Mouse (Mus musculus): ENCODE measurements around the gene Gm39115. TPM values are rescaled to one million over a fixed set of nuclear protein-coding genes. Genes with fewer than 3 reads are reported as not detected.
"Not testable (repeated sequence)": the region's sequence is repeated elsewhere in the genome, so short reads cannot be mapped to it uniquely, and the experiment has no call there.

The Gm39115 gene
- polyA plus RNA-seq, 1 experiment = not detected

DNA sequence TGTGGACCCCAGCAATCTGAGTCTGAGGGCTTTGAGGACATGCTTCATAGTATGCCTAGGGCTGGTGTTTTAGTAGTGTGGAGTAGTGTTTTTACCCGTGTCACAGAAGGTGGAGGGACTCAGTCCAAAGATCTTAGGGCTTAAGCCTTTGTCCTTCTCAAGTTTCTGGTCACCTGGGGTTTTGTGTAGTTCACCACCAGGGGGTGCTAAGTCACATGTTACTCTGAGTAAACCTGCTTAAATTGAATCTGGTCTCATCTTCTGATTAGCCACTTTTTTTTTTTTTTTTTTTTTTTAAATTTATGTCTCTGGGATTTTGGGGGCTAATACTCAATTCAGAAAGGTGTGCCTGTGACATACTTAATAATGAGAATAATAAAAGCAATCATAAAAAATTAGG, 10.2 kb upstream of the Gm39115 start:
- H3K4me1 ChIP-seq (ENCODE audit: control insufficient read depth, insufficient read depth, low read length) = no peaks in the 10 kb centered on the region
- TF ChIP-seq CTCF (IDR thresholded peaks at IDR 0.05; ENCODE audit: borderline replicate concordance, insufficient read depth, low read length) (no peak), POLR2A (IDR thresholded peaks at IDR 0.05; ENCODE audit: low read depth, low read length) (no peak)
- no peak overlapping the region for H3K4me3 ChIP-seq (ENCODE audit: insufficient read depth, low read length)
- H3K27ac ChIP-seq (ENCODE audit: insufficient read depth, low read length) = no peak overlapping the region

DNA sequence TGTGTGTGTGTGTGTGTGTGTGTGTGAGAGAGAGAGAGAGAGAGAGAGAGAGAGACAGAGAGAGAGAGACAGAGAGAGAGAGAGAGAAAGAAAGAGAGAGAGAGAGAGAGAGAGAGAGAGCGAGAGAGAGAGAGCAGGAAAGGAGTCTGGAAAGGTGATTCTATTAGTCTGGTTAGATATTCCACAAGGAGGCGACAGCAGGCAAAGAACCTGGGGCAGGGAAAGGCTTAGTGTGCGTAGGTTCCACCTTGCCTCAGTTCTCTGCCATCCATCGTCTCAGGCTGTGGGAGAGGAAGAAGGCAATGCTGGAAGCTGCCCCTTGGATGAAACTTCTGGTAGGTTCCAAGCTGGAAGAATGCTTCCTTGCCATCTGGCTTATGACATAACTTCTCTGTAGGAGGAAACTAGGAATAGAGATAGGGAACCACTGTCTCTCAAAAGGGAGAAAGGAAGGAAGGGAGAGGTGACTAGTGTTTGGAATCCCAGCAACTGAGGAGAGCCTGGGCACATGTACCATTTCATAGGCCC, 9.6 kb upstream of the Gm39115 start:
- Histone ChIP-seq H3K27ac (ENCODE audit: insufficient read depth, low read length) (no peak overlapping the region), H3K4me3 (ENCODE audit: insufficient read depth, low read length) (no peak overlapping the region), H3K4me1 (ENCODE audit: control insufficient read depth, insufficient read depth, low read length) (no peaks in the 10 kb centered on the region)
- TF ChIP-seq CTCF (IDR thresholded peaks at IDR 0.05; ENCODE audit: borderline replicate concordance, insufficient read depth, low read length) = no peak
- TF ChIP-seq POLR2A (IDR thresholded peaks at IDR 0.05; ENCODE audit: low read depth, low read length) = no peak

DNA sequence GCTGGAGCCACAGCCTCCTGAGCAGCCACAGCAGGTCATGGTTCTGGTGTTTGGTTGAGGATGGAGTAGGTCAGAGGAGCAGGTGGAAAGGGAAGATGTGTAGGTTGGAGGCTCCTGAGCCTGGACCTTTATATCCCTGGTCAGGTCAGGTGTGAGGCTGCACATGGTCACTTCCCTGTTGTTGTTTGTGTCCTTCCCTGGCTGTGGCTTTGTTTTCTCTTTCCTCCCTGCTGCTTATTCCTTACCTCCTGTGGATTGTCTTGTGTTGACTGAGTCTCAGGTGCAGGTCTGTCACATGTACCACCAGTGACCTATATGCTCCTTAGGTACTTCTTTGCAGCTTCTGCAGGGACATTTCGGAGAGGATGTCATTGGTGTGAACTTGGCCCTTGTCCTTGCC, 8.7 kb upstream of the Gm39115 start, which contains the start of gene Gm45337:
TSS of gene Gm45337 (minus strand) at position 101 of the 400 bp plus-strand sequence.
- H3K4me1 ChIP-seq (ENCODE audit: control insufficient read depth, insufficient read depth, low read length) = no peaks in the 10 kb centered on the region
- no peak for TF ChIP-seq POLR2A (IDR thresholded peaks at IDR 0.05; ENCODE audit: low read depth, low read length)
- TF ChIP-seq CTCF (IDR thresholded peaks at IDR 0.05; ENCODE audit: borderline replicate concordance, insufficient read depth, low read length) = no peak
- H3K27ac ChIP-seq (ENCODE audit: insufficient read depth, low read length) = no peak within 1 kb of the TSS
- no peak within 1 kb of the TSS for H3K4me3 ChIP-seq (ENCODE audit: insufficient read depth, low read length)

DNA sequence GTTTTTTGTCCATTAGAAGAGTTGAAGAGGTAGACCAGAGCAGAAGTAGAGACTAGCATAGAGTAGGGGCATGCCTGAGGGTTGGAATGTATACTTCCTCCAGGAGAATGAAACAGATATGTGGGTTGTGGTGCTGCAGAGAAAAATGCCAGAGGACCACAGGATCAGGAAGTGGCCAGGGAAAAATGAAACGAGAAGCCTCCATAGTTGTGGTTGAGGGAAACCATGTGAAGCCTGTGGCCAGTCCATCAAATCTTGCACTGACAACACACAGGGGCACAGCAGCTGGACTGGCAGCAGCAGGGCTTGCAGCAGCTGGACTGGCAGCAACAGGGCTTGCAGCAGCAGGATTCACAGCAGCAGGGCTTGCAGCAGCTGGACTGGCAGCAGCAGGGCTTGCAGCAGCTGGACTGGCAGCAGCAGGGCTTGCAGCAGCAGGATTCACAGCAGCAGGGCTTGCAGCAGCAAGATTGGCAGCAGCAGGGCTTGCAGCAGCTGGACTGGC, 7.7 kb upstream of the Gm39115 start:
- not testable (repeated sequence) for H3K27ac ChIP-seq (ENCODE audit: insufficient read depth, low read length); H3K4me3 ChIP-seq (ENCODE audit: insufficient read depth, low read length); H3K4me1 ChIP-seq (ENCODE audit: control insufficient read depth, insufficient read depth, low read length)

DNA sequence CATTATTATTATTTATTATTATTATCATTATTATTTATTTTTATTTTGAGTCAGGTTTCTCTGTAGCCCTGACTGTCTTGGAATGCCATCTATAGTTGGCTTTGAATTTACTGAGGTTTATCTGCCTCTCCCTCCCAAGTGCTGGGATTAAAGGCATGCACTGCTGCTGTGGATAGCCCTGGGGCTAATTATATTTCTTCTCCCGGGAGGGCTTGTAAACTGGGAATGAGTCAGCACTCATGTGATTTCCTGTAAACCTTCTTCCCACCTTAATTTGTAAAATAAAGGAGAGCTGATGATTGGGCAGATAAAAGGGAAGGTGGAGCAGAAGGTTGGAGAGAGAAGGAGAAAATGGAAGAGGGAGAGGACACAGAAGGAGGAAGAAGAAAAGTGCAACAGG, 4.9 kb upstream of the Gm39115 start:
- H3K4me1 ChIP-seq (ENCODE audit: control insufficient read depth, insufficient read depth, low read length) = no peaks in the 10 kb centered on the region
- no peak for TF ChIP-seq POLR2A (IDR thresholded peaks at IDR 0.05; ENCODE audit: low read depth, low read length)
- TF ChIP-seq CTCF (IDR thresholded peaks at IDR 0.05; ENCODE audit: borderline replicate concordance, insufficient read depth, low read length) = no peak
- H3K27ac ChIP-seq (ENCODE audit: insufficient read depth, low read length) = no peak overlapping the region
- H3K4me3 ChIP-seq (ENCODE audit: insufficient read depth, low read length) = no peak overlapping the region

DNA sequence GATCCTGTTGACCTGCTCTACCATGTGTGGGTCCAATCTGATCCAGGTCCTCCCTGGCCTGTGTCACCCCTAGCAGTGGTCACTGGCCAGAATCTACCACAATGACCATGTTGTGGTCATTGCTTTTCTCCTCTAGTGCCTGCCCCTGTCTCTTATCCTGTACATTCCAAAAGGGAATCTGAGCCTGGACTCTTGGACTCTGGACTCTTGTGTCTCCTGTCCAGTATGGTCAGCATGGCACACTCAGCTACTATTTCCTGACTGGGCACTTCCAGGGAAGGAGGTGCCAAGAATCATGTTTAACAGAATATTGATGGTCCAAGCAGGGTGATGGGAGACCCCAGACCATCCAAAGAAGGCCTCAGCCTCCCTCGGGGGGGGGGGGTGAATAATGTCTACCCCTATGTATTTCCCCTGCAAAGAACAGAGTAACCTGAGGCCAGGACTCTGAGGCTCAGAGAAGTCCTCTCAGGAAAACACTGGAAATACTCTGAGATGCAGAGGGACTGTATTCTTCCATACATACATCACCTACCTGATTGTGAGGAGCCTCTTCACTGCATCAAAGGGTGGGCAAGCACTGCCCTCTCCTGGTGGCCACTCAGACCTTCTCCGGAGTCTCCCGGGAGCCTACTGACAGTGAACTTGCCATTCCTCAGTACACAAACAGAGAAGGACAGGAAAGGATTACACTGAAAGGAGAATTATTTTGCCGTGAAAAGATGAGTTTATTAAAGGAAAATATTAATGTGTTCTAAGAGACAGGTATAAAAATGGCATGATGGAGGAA, 1.4 kb downstream of the Gm39115 start:
- no peak overlapping the region for H3K27ac ChIP-seq (ENCODE audit: insufficient read depth, low read length)
- TF ChIP-seq CTCF (IDR thresholded peaks at IDR 0.05; ENCODE audit: borderline replicate concordance, insufficient read depth, low read length) (peak; percentile 37; the same call in 1 of the 2 replicates), POLR2A (IDR thresholded peaks at IDR 0.05; ENCODE audit: low read depth, low read length) (no peak)
- no peaks in the 10 kb centered on the region for H3K4me1 ChIP-seq (ENCODE audit: control insufficient read depth, insufficient read depth, low read length)
- H3K4me3 ChIP-seq (ENCODE audit: insufficient read depth, low read length) = no peak overlapping the region

DNA sequence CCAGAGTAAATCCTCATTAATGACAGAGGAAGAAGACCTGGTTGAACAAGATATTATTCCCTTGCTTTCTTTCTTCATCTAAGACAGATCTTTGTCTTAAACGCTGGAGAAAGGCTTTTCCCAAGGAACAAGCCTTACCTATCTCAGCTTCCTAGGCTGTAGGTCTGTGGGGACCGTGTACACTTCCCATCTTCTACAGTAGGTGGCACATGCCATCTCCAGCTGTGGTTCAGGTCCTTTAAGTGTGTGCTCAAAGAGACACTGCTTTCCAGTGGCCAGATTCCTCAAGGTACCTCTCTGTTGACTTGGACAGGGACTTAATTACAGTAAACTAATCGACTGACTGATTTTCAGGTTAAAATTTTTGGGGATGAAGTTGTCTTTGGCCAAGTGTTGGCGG, 7.0 kb downstream of the Gm39115 start:
- no peak overlapping the region for H3K27ac ChIP-seq (ENCODE audit: insufficient read depth, low read length)
- no peak overlapping the region for H3K4me3 ChIP-seq (ENCODE audit: insufficient read depth, low read length)
- no peaks in the 10 kb centered on the region for H3K4me1 ChIP-seq (ENCODE audit: control insufficient read depth, insufficient read depth, low read length)
- TF ChIP-seq POLR2A (IDR thresholded peaks at IDR 0.05; ENCODE audit: low read depth, low read length) (no peak), CTCF (IDR thresholded peaks at IDR 0.05; ENCODE audit: borderline replicate concordance, insufficient read depth, low read length) (no peak)

DNA sequence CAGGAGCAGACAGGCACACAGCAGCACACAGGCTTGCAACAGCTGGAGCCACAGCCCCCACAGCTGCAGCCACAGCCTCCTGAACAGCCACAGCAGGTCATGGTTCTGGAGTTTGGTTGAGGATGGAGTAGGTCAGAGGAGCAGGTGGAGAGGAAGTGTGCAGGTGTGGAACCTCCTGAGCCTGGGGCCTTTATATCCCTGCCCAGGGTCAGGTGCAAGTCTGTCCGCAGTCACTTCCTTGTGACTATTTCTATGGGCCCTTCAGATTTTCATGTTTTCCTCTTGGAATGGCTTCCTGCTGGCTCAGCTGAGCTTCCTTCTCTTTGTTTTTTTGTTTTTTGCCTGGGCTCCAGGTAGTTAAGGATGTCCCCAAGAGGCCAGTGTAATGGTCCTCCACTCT, 15.2 kb downstream of the Gm39115 start, which contains the start of gene Gm45618:
TSS of gene Gm45618 (minus strand) at position 101 of the 400 bp plus-strand sequence.
- not testable (repeated sequence) for H3K27ac ChIP-seq (ENCODE audit: insufficient read depth, low read length)

DNA sequence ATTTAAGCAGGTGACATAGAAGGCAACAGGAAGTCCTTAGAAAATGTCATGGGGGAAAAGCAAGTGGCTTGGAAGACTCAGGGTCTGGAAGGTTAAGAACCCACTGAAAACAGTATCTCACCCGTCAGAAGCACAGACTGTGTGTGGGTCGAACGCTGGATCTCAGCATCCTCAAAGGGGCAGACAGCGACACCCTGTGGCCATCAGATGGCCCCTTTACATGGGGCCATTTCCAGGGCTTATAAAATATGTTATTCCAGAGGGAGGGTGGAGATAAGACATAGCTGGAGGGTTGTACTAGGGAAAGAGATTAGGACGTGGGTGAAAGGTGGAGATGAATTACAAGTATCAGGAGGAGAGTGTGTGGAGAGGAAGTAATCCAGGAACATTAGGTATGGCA, 16.2 kb downstream of the Gm39115 start:
- Histone ChIP-seq H3K27ac (ENCODE audit: insufficient read depth, low read length) (no peak overlapping the region), H3K4me1 (ENCODE audit: control insufficient read depth, insufficient read depth, low read length) (no peaks in the 10 kb centered on the region), H3K4me3 (ENCODE audit: insufficient read depth, low read length) (no peak overlapping the region)
- TF ChIP-seq CTCF (IDR thresholded peaks at IDR 0.05; ENCODE audit: borderline replicate concordance, insufficient read depth, low read length) (peak; percentile 34; the same call in 1 of the 2 replicates), POLR2A (IDR thresholded peaks at IDR 0.05; ENCODE audit: low read depth, low read length) (no peak)

More for the DNA sequence above, 15.2 kb downstream of the Gm39115 start, which contains the start of gene Gm45618:
- H3K4me1 ChIP-seq (ENCODE audit: control insufficient read depth, insufficient read depth, low read length); H3K4me3 ChIP-seq (ENCODE audit: insufficient read depth, low read length): not testable (repeated sequence)

DNA sequence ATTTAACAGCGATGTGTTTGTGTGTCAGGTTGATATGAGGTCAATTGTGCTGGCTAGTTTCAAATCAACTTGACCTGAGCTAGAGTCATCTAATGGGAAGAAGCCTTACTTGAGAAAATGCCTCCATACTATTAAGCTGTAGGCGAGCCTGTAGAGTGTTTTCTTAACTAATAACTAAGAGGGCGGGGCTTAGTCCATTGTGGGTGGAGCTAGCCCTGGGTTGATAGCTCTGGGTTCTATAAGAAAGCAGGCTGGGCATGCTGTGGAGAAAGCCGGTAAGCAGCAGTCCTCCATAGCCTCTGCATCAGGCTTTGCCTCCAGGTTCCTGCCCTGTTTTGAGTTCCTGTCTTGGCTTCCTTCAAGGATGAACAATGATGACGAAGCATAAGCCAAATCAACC, 31.1 kb downstream of the Gm39115 start:
- no peak for TF ChIP-seq POLR2A (IDR thresholded peaks at IDR 0.05; ENCODE audit: low read depth, low read length)
- no peak for TF ChIP-seq CTCF (IDR thresholded peaks at IDR 0.05; ENCODE audit: borderline replicate concordance, insufficient read depth, low read length)
- Histone ChIP-seq H3K4me1 (ENCODE audit: control insufficient read depth, insufficient read depth, low read length) (no peaks in the 10 kb centered on the region), H3K27ac (ENCODE audit: insufficient read depth, low read length) (no peak overlapping the region), H3K4me3 (ENCODE audit: insufficient read depth, low read length) (no peak overlapping the region)
